Mouse (Mus musculus) heart, adult 2 months (tissue): ENCODE measurements around the gene Arf6.

Experiments
- CTCF ChIP-seq: fragments of 200-600 bp; IDR thresholded peaks from 2 replicates; pipeline ENCODE4 v1.8.1; 2022; ENCODE audit warnings: antibody characterized with exemption, mild to moderate bottlenecking, moderate library complexity
- EP300 ChIP-seq: fragments of 200-500 bp; IDR thresholded peaks from 2 replicates; pipeline ENCODE4 v1.6.1; 2011; ENCODE audit warnings: low read depth, low read length, control low read depth; ENCODE audit not compliant: insufficient read depth
- POLR2A ChIP-seq: fragments of 200-500 bp; IDR thresholded peaks from 2 replicates; pipeline ENCODE4 v1.6.1; 2011; ENCODE audit warnings: mild to moderate bottlenecking, low read depth, low read length, control low read depth; ENCODE audit not compliant: insufficient read depth

DNA sequence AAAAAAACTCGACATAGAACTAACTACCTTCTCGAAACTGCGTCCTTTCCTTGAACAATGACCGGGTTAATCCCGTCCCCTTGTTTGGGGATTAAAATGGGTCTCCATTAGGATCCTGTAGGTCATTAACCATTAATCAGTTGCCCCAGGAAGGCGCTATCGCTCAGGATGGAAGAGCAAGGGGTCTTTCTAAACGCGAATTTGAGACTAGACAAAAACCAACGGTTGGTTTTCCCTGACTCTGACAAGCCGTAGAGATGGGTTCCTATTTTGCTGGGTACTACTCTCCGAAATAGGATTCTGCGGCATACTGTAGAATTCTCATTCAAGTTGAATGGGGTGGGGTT is 14.7 kb upstream of the Arf6 start:
- peak; percentile 18; the same call in 1 of the 2 replicates for TF ChIP-seq CTCF
- no peak for TF ChIP-seq EP300
- TF ChIP-seq POLR2A, result no peak
